Comparison of ENCODE assay signal across 14 mouse cellular contexts in the genomic region with DNA sequence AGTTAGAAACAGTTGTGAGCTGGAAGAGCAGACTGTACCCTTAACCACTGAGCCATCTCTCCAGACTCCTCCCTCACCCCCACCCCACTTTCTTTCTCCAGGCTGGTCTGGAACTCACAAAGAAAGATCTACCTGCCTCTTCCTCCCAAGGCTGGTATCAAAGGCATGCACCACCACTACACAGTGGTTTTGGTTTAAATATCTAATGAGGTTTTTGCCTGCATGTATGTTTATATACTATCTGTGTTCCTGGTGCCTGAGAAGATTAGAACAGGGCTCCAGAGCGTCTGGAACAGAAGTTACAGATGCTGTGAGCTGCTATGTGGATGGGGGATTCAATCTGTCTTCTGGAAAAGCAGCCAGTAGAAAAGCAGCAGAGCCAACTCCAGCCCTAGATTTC. TPM values are rescaled to one million over a fixed set of nuclear protein-coding genes. Genes with fewer than 3 reads are reported as not detected.
"Had no signal": no experiment of that assay in that cellular context is flagged by ENCODE, and none has a peak within 500 bp of the region (broad histone marks: within the 10 kb centered on the region; RNA-seq: fewer than 3 reads in every experiment).

No protein-coding gene starts in this region.

- ATAC-seq: midbrain, embryonic 13.5 days; midbrain, embryonic 15.5 days had no signal

- H3K27me3 ChIP-seq: midbrain, embryonic 13.5 days; midbrain, embryonic 15.5 days; neural tube, embryonic 12.5 days; stomach, embryonic 15.5 days had no signal

- H3K27ac ChIP-seq: neural tube, embryonic 12.5 days had no signal

- DNase-seq: lung, adult 18-20 months; lung, embryonic 14.5 days; lung, postnatal 10 days; lung, postnatal 4 days; right cerebral cortex, postnatal 14 days; thymus, adult 2 months; thymus, postnatal 25 days; thymus, postnatal 4 days had no signal

- H3K9ac ChIP-seq: midbrain, embryonic 15.5 days; neural tube, embryonic 12.5 days; stomach, embryonic 15.5 days had no signal

- H3K9me3 ChIP-seq: midbrain, embryonic 10.5 days; midbrain, embryonic 13.5 days; midbrain, embryonic 15.5 days; neural tube, embryonic 12.5 days; stomach, embryonic 15.5 days had no signal

RNA-seq across cellular contexts. Expression of a gene that starts 1.3 kb away (rescaled TPM):
- polyA plus RNA-seq: neural tube, embryonic 14.5 days had no signal
